Mouse (Mus musculus): ENCODE measurements around the gene Pkd1. TPM values are rescaled to one million over a fixed set of nuclear protein-coding genes. Genes with fewer than 3 reads are reported as not detected.

Pkd1 gene
- total and polyA plus RNA-seq, 2 experiments from 2014 or later, result 16.0 to 87.9 TPM

- Histone ChIP-seq H3K4me2 (ENCODE audit: low read depth, low read length) (no peak overlapping the region), H3K4me3 (ENCODE audit: low read length) (no peak overlapping the region), H3K36me3 (ENCODE audit: insufficient read depth, low read length) (peaks cover 23% of the 10 kb centered on the region; the same call in 1 of the 2 replicates), H3K4me1 (ENCODE audit: insufficient read depth, low read length) (peaks cover 4% of the 10 kb centered on the region; the same call in 1 of the 2 replicates), H3K9me3 (ENCODE audit: low read length) (no peaks in the 10 kb centered on the region), H3K9ac (replicated peaks; ENCODE audit: low read length) (no peak overlapping the region), H3K27ac (no peak overlapping the region), H3K27me3 (ENCODE audit: insufficient read depth, low read length) (no peaks in the 10 kb centered on the region)
- WGBS, result 89% methylated on average over 4 of the region's 4 CpGs
- ATAC-seq (no peak), DNase-seq (ENCODE audit: low spot score) (no peak)
- no peak for TF ChIP-seq CTCF (IDR thresholded peaks at IDR 0.05; ENCODE audit: low read depth)
Observed at GRCm38 (mm10) chr17:24635024-24635423, 85.4 kb downstream of the Pkd1 start.

- 94% methylated on average over 5 of the region's 5 CpGs for WGBS
Observed at GRCm38 (mm10) chr17:24635694-24636093, 86.1 kb downstream of the Pkd1 start.

GRCm38 (mm10) chr17:24636781-24637481 is 87.3 kb downstream of the Pkd1 start:
- no peak for DNase-seq (ENCODE audit: low spot score)
- H3K27me3 ChIP-seq (ENCODE audit: insufficient read depth, low read length), result no peaks in the 10 kb centered on the region
- no peak for TF ChIP-seq CTCF (IDR thresholded peaks at IDR 0.05; ENCODE audit: low read depth)
- H3K4me3 ChIP-seq (ENCODE audit: low read length), result no peak overlapping the region
- ATAC-seq, result no peak
- 0 out of 2 replicates have a peak, but pooled peaks cover under 1% of the 10 kb centered on the region for H3K4me1 ChIP-seq (ENCODE audit: insufficient read depth, low read length)
- H3K9ac ChIP-seq (replicated peaks; ENCODE audit: low read length), result no peak overlapping the region
- 0 out of 2 replicates have a peak, but pooled peaks cover 16% of the 10 kb centered on the region for H3K36me3 ChIP-seq (ENCODE audit: insufficient read depth, low read length)
- H3K4me2 ChIP-seq (ENCODE audit: low read depth, low read length), result no peak overlapping the region
- no peaks in the 10 kb centered on the region for H3K9me3 ChIP-seq (ENCODE audit: low read length)
- WGBS, result 60% methylated on average over 5 of the region's 5 CpGs
- no peak overlapping the region for H3K27ac ChIP-seq

More at GRCm38 (mm10) chr17:24635694-24636093, 86.1 kb downstream of the Pkd1 start:
- ATAC-seq (no peak), DNase-seq (ENCODE audit: low spot score) (no peak)
- H3K4me3 ChIP-seq (ENCODE audit: low read length), result no peak overlapping the region
- H3K27ac ChIP-seq, result no peak overlapping the region
- H3K27me3 ChIP-seq (ENCODE audit: insufficient read depth, low read length), result no peaks in the 10 kb centered on the region
- peaks cover 4% of the 10 kb centered on the region; the same call in 1 of the 2 replicates for H3K4me1 ChIP-seq (ENCODE audit: insufficient read depth, low read length)
- no peak overlapping the region for H3K4me2 ChIP-seq (ENCODE audit: low read depth, low read length)
- H3K36me3 ChIP-seq (ENCODE audit: insufficient read depth, low read length), result peaks cover 18% of the 10 kb centered on the region; the same call in 1 of the 2 replicates
- H3K9me3 ChIP-seq (ENCODE audit: low read length), result no peaks in the 10 kb centered on the region
- no peak for TF ChIP-seq CTCF (IDR thresholded peaks at IDR 0.05; ENCODE audit: low read depth)
- no peak overlapping the region for H3K9ac ChIP-seq (replicated peaks; ENCODE audit: low read length)

- ATAC-seq (no peak), DNase-seq (ENCODE audit: low spot score) (no peak)
- Histone ChIP-seq H3K36me3 (ENCODE audit: insufficient read depth, low read length) (0 out of 2 replicates have a peak, but pooled peaks cover 16% of the 10 kb centered on the region), H3K9ac (replicated peaks; ENCODE audit: low read length) (no peak overlapping the region), H3K4me1 (ENCODE audit: insufficient read depth, low read length) (no peaks in the 10 kb centered on the region), H3K27ac (no peak overlapping the region), H3K9me3 (ENCODE audit: low read length) (no peaks in the 10 kb centered on the region), H3K4me2 (ENCODE audit: low read depth, low read length) (no peak overlapping the region), H3K4me3 (ENCODE audit: low read length) (no peak overlapping the region), H3K27me3 (ENCODE audit: insufficient read depth, low read length) (no peaks in the 10 kb centered on the region)
- TF ChIP-seq CTCF (IDR thresholded peaks at IDR 0.05; ENCODE audit: low read depth), result no peak
- WGBS, result 82% methylated on average over 4 of the region's 4 CpGs
Observed at GRCm38 (mm10) chr17:24638214-24638613, 88.6 kb downstream of the Pkd1 start.

- Histone ChIP-seq H3K9ac (replicated peaks; ENCODE audit: low read length) (no peak overlapping the region), H3K9me3 (ENCODE audit: low read length) (no peaks in the 10 kb centered on the region), H3K27me3 (ENCODE audit: insufficient read depth, low read length) (no peaks in the 10 kb centered on the region), H3K4me2 (ENCODE audit: low read depth, low read length) (no peak overlapping the region), H3K36me3 (ENCODE audit: insufficient read depth, low read length) (0 out of 2 replicates have a peak, but pooled peaks cover 16% of the 10 kb centered on the region), H3K4me3 (ENCODE audit: low read length) (no peak overlapping the region), H3K27ac (peak overlapping the region; percentile 45; the same call in 1 of the 2 replicates), H3K4me1 (ENCODE audit: insufficient read depth, low read length) (no peaks in the 10 kb centered on the region)
- ATAC-seq (no peak), DNase-seq (ENCODE audit: low spot score) (no peak)
- whole genome bisulfite sequencing, result 74% methylated on average over 9 of the region's 9 CpGs
- no peak for TF ChIP-seq CTCF (IDR thresholded peaks at IDR 0.05; ENCODE audit: low read depth)
Observed at GRCm38 (mm10) chr17:24638840-24639239, 89.2 kb downstream of the Pkd1 start.

- WGBS, result 75% methylated on average over 5 of the region's 5 CpGs
- no peak overlapping the region for H3K4me2 ChIP-seq (ENCODE audit: low read depth, low read length)
- peak overlapping the region; percentile 45; the same call in 1 of the 2 replicates for H3K27ac ChIP-seq
- no peaks in the 10 kb centered on the region for H3K9me3 ChIP-seq (ENCODE audit: low read length)
- no peaks in the 10 kb centered on the region for H3K27me3 ChIP-seq (ENCODE audit: insufficient read depth, low read length)
- H3K4me3 ChIP-seq (ENCODE audit: low read length), result no peak overlapping the region
- no peak overlapping the region for H3K9ac ChIP-seq (replicated peaks; ENCODE audit: low read length)
- ATAC-seq (no peak), DNase-seq (ENCODE audit: low spot score) (no peak)
- H3K4me1 ChIP-seq (ENCODE audit: insufficient read depth, low read length), result no peaks in the 10 kb centered on the region
- H3K36me3 ChIP-seq (ENCODE audit: insufficient read depth, low read length), result 0 out of 2 replicates have a peak, but pooled peaks cover 16% of the 10 kb centered on the region
- no peak for TF ChIP-seq CTCF (IDR thresholded peaks at IDR 0.05; ENCODE audit: low read depth)
Observed at GRCm38 (mm10) chr17:24639571-24639988, 89.9 kb downstream of the Pkd1 start.

GRCm38 (mm10) chr17:24640119-24640518 is 90.5 kb downstream of the Pkd1 start:
- WGBS, result 88% methylated on average over 7 of the region's 7 CpGs
- no peak for DNase-seq (ENCODE audit: low spot score)
- no peaks in the 10 kb centered on the region for H3K27me3 ChIP-seq (ENCODE audit: insufficient read depth, low read length)
- no peak overlapping the region for H3K27ac ChIP-seq
- no peak for ATAC-seq
- TF ChIP-seq CTCF (IDR thresholded peaks at IDR 0.05; ENCODE audit: low read depth), result no peak
- H3K4me3 ChIP-seq (ENCODE audit: low read length), result no peak overlapping the region
- no peak overlapping the region for H3K9ac ChIP-seq (replicated peaks; ENCODE audit: low read length)
- 0 out of 2 replicates have a peak, but pooled peaks cover 16% of the 10 kb centered on the region for H3K36me3 ChIP-seq (ENCODE audit: insufficient read depth, low read length)
- H3K9me3 ChIP-seq (ENCODE audit: low read length), result no peaks in the 10 kb centered on the region
- H3K4me1 ChIP-seq (ENCODE audit: insufficient read depth, low read length), result no peaks in the 10 kb centered on the region
- H3K4me2 ChIP-seq (ENCODE audit: low read depth, low read length), result no peak overlapping the region
